Mouse (Mus musculus) kidney, postnatal 25 days (tissue): ENCODE data around the gene Hexdc.
A peak's percentile ranks its signal among the peaks of the same experiment; 100 is the strongest.

ENCODE experiments used
- DNase-seq, 2 experiments: peaks; one replicate each; pipeline ENCODE4 v3.0.0; 2021; ENCODE audit warnings: mixed read lengths in 2 of 2

The Hexdc gene

GRCm38 (mm10) chr11:121204161-121205006, at the start of gene Hexdc, which contains the start of gene Ogfod3:
Gene Hexdc (plus strand): TSS chr11:121204433.
Gene Ogfod3 (minus strand): TSS chr11:121204711.
- peak; percentile 98 to 99 for DNase-seq

GRCm38 (mm10) chr11:121156411-121156891, 47.8 kb upstream of the Hexdc start:
- peak in 1 of 2 experiments; percentile 17 for DNase-seq

GRCm38 (mm10) chr11:121159971-121160370, 44.3 kb upstream of the Hexdc start, which contains the start of gene Uts2r:
Gene Uts2r (plus strand): TSS chr11:121160271.
- DNase-seq = no peak

GRCm38 (mm10) chr11:121160636-121161346, 43.4 kb upstream of the Hexdc start:
- no peak for DNase-seq

- no peak for DNase-seq
Measured at GRCm38 (mm10) chr11:121163751-121164150, 40.5 kb upstream of the Hexdc start.

GRCm38 (mm10) chr11:121173203-121173602, 31.0 kb upstream of the Hexdc start:
- DNase-seq = no peak

- DNase-seq = no peak
Measured at GRCm38 (mm10) chr11:121174234-121174633, 30.0 kb upstream of the Hexdc start.

GRCm38 (mm10) chr11:121176285-121177270, 27.7 kb upstream of the Hexdc start:
- peak; percentile 59 to 68 for DNase-seq

GRCm38 (mm10) chr11:121189681-121190080, 14.6 kb upstream of the Hexdc start:
- DNase-seq = peak; percentile 64

- DNase-seq = no peak
Measured at GRCm38 (mm10) chr11:121192742-121193141, 11.5 kb upstream of the Hexdc start.

GRCm38 (mm10) chr11:121193415-121193814, 10.8 kb upstream of the Hexdc start:
- no peak for DNase-seq

GRCm38 (mm10) chr11:121198622-121199021, 5.6 kb upstream of the Hexdc start:
- DNase-seq = no peak

GRCm38 (mm10) chr11:121199851-121200250, 4.4 kb upstream of the Hexdc start:
- DNase-seq = no peak

- peak; percentile 36 to 80 for DNase-seq
Measured at GRCm38 (mm10) chr11:121200781-121201180, 3.5 kb upstream of the Hexdc start.

- DNase-seq = peak; percentile 68 to 78
Measured at GRCm38 (mm10) chr11:121201436-121202198, 2.6 kb upstream of the Hexdc start.

- no peak for DNase-seq
Measured at GRCm38 (mm10) chr11:121203859-121204160, 423 bp upstream of the Hexdc start.

- no peak for DNase-seq
Measured at GRCm38 (mm10) chr11:121216831-121217230, 12.6 kb downstream of the Hexdc start.

GRCm38 (mm10) chr11:121219776-121220175, 15.5 kb downstream of the Hexdc start:
- no peak for DNase-seq

- no peak for DNase-seq
Measured at GRCm38 (mm10) chr11:121220771-121221170, 16.5 kb downstream of the Hexdc start.

- no peak for DNase-seq
Measured at GRCm38 (mm10) chr11:121221321-121222010, 17.2 kb downstream of the Hexdc start.
